Mouse (Mus musculus): ENCODE results near the gene Gm42674.

The Gm42674 gene

GRCm38 (mm10) chr3:90589390-90589789 is 12.3 kb upstream of the Gm42674 start:
- ChIA-PET POLR2A (no interaction called here), CTCF (no interaction called here)

DNA sequence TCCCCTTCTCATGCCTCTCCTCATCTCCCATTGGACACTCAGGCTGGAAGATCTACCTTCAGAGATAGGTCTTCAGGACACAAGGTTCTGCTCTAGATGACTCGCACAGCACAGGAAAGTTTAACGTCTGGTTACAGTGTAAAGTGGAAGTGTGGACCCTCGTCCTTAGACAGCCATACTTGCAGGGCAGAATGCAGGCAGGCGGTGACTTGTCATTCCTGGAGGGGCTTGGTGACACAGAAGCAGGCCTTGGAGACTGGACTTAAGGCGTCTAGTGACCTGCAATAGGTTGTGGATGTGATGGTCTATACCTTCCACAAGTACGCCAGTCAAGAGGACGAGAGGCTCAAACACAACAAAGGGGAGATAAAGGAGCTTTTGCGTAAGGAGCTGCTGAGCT is 11.8 kb upstream of the Gm42674 start, which contains the start of gene S100a2:
Gene S100a2 (plus strand): TSS at position 301 of the 400 bp plus-strand sequence.
- ChIA-PET POLR2A (interaction anchor here in 1 of 4 experiments (1.2 kb wide), 1 partner anchor 9 kb away, joined by 3 read pairs; no protein-coding TSS in a partner anchor), CTCF (interaction anchor here in 1 of 4 experiments (0.5 kb wide), 1 partner anchor 9 kb away, joined by 3 read pairs; no protein-coding TSS in a partner anchor)

- ChIA-PET POLR2A (interaction anchor here in 2 of 4 experiments (1.2 to 1.5 kb wide), 4 partner anchors 9 to 81 kb away, joined by 3 to 4 read pairs (median 3); no protein-coding TSS in a partner anchor), CTCF (interaction anchor here in 2 of 4 experiments (0.6 to 1.1 kb wide), 3 partner anchors 15 to 132 kb away, joined by 3 to 5 read pairs (median 4); no protein-coding TSS in a partner anchor)
These were observed 7.2 kb upstream of the Gm42674 start for GRCm38 (mm10) chr3:90594466-90594865.

DNA sequence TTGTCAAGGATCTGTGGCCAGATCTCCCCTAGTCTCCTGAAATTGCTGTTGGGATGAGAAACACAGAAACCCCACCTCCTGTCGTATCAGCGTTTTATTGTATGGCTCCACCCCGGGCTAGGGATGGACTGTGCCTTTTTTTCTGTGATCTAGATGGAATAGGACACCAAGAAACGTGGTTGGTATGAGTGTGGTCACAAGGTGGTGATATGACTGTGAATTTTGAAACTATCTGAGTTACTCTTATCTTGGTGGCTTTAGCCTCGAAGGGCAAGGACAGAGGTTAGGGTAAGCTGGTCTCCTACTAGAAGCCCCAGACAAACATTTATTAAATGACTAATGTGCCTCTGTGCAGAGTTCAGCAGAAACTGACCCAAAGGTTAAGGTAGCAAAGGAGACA is 6.1 kb upstream of the Gm42674 start:
- ChIA-PET CTCF (interaction anchor here in 2 of 4 experiments (1.1 to 1.6 kb wide), 4 partner anchors 9 to 44 kb away, joined by 3 to 6 read pairs (median 4); no protein-coding TSS in a partner anchor), POLR2A (interaction anchor here in 1 of 4 experiments (1.3 to 1.5 kb wide), 3 partner anchors 8 to 19 kb away, joined by 3 to 6 read pairs (median 4); no protein-coding TSS in a partner anchor)

DNA sequence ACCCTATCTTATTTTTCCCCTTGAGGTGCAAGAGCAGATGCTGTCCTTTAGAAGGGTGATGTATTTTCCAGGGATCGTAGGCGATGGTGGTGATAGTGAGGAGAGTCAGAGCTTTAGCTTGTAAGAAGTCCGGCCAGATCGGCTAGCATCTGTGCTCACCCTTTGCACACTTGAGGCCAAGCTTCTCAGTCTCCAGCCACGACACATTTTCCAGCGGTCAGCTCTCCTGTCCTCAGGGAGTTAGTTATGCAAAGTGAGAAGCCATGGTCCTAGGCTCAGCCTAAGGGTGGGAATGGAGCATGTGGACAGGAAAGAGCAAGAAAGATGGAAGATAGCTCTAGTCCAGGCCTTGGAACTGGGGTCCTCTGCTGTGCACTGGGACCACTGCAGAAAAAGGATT is 4.9 kb upstream of the Gm42674 start:
- ChIA-PET POLR2A (interaction anchor here in 2 of 4 experiments (0.7 to 1.3 kb wide), 2 partner anchors 9 to 17 kb away, joined by 3 to 6 read pairs; no protein-coding TSS in a partner anchor), CTCF (interaction anchor here in 2 of 4 experiments (1.3 to 1.6 kb wide), 4 partner anchors 10 to 106 kb away, joined by 4 to 6 read pairs (median 4); partner anchors contain the start of gene Snapin (in 1 of the 2))

DNA sequence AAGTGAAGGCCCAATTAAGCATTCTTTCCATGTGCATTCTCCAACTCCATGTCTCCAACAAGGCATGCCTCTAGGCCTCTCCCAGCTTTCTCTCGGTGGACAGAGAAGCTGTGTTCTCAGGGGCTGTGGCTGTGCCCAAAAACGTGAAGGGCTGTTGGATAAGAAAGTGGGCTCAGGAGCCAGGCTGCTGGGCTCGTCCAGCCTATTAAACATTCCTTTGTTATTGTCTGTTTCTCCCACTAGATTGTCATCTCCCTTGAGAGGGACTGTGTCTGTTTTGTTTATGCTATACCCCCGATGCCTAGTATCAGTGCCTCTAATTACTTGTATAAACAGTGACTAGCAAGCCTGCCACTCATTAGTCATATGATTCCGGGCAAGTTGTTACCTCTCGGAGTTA is 4.0 kb upstream of the Gm42674 start:
- ChIA-PET POLR2A (interaction anchor here (0.6 to 1.6 kb wide), 5 partner anchors 10 to 90 kb away, joined by 3 to 4 read pairs (median 3); no protein-coding TSS in a partner anchor), CTCF (interaction anchor here in 1 of 4 experiments (1.4 kb wide), 1 partner anchor 11 kb away, joined by 3 read pairs; no protein-coding TSS in a partner anchor)

- CTCF ChIA-PET = interaction anchor here in 2 of 4 experiments (0.6 to 1.4 kb wide), 2 partner anchors 11 to 111 kb away, joined by 3 to 10 read pairs; no protein-coding TSS in a partner anchor
- POLR2A ChIA-PET = interaction anchor here in 2 of 4 experiments (0.6 to 1.6 kb wide), 4 partner anchors 8 to 90 kb away, joined by 3 to 4 read pairs (median 3); partner anchors contain the start of gene S100a2 (in 1 of the 2)
These were observed 3.5 kb upstream of the Gm42674 start for GRCm38 (mm10) chr3:90598212-90598611.

- ChIA-PET CTCF (interaction anchor here in 1 of 4 experiments (1.0 to 1.9 kb wide), 3 partner anchors 12 to 40 kb away, joined by 4 to 8 read pairs (median 4); no protein-coding TSS in a partner anchor), POLR2A (interaction anchor here in 3 of 4 experiments (0.6 to 2.4 kb wide), 4 partner anchors 9 to 578 kb away, joined by 3 to 11 read pairs (median 4); partner anchors contain the start of gene S100a2 (in 1 of the 3))
These were observed 2.3 kb upstream of the Gm42674 start for GRCm38 (mm10) chr3:90599401-90599800.

GRCm38 (mm10) chr3:90600036-90600435 is 1.7 kb upstream of the Gm42674 start:
- ChIA-PET POLR2A (interaction anchor here in 3 of 4 experiments (0.5 to 2.4 kb wide), 6 partner anchors 11 to 577 kb away, joined by 3 to 11 read pairs (median 4); partner anchors contain the start of gene S100a14 (in 1 of the 3)), CTCF (interaction anchor here in 3 of 4 experiments (0.6 to 1.9 kb wide), 5 partner anchors 13 to 220 kb away, joined by 3 to 8 read pairs (median 4); no protein-coding TSS in a partner anchor)

- POLR2A ChIA-PET = interaction anchor here in 2 of 4 experiments (0.7 to 2.4 kb wide), 5 partner anchors 10 to 91 kb away, joined by 3 to 11 read pairs (median 4); partner anchors contain the start of genes Chtop (in 1 of the 2) and S100a14 (in 1 of the 2)
- CTCF ChIA-PET = interaction anchor here in 3 of 4 experiments (0.6 to 1.9 kb wide), 5 partner anchors 14 to 221 kb away, joined by 3 to 8 read pairs (median 4); no protein-coding TSS in a partner anchor
These were observed 1.1 kb upstream of the Gm42674 start for GRCm38 (mm10) chr3:90600458-90601195.

- CTCF ChIA-PET = interaction anchor here in 3 of 4 experiments (0.9 to 1.8 kb wide), 3 partner anchors 17 to 408 kb away, joined by 3 to 8 read pairs (median 3); no protein-coding TSS in a partner anchor
- POLR2A ChIA-PET = interaction anchor here in 3 of 4 experiments (0.6 to 1.6 kb wide), 9 partner anchors 9 to 1425 kb away, joined by 3 to 4 read pairs (median 4); partner anchors contain the start of gene S100a6 (in 1 of the 3)
These were observed 1.9 kb downstream of the Gm42674 start, which contains the start of gene S100a4 for GRCm38 (mm10) chr3:90603623-90604022. S100a4 (plus strand) TSS chr3:90603771.

DNA sequence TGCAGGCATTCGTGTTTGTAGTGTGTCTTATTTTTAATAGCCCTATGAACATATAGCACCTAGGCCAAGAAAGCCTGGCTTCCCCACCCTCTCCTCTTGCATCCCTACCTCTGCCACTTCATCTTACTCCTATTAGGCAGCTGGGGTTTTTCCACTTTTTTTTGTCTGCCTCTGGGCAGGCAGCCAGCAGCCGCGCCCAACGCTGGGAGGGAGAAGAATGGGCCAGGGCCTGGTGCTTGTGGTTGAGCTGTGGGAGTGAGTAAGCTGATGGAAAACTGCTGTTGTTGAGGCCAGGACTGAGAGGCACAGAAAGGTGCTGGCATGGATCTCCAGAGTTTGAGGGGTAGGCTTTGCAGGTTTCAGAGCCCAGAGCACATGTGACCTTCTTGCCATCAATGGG is 2.7 kb downstream of the Gm42674 start:
- CTCF ChIA-PET = interaction anchor here (0.5 to 2.0 kb wide), 7 partner anchors 10 to 38 kb away, joined by 3 to 8 read pairs (median 3); no protein-coding TSS in a partner anchor
- POLR2A ChIA-PET = interaction anchor here in 3 of 4 experiments (0.6 to 1.6 kb wide), 11 partner anchors 8 to 1426 kb away, joined by 3 to 6 read pairs (median 4); partner anchors contain the start of gene S100a6 (in 1 of the 3)

DNA sequence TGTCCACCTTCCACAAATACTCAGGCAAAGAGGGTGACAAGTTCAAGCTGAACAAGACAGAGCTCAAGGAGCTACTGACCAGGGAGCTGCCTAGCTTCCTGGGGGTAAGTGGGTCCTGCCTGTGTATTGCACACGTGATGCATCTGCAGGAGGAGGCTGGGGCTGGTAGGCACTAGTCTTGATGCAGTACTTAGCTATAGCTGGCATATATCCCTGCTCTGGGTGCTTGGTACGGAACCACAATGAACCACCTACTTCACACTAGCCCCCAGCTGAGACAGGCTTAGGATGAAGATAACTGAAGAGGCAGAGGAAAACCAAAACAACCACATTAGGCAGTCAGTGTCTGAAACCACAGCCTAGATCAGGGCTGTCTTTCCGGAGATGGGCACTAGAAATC is 3.3 kb downstream of the Gm42674 start:
- CTCF ChIA-PET = interaction anchor here (0.5 to 2.0 kb wide), 7 partner anchors 9 to 37 kb away, joined by 3 to 8 read pairs (median 4); no protein-coding TSS in a partner anchor
- POLR2A ChIA-PET = interaction anchor here in 2 of 4 experiments (1.1 to 1.6 kb wide), 4 partner anchors 9 to 92 kb away, joined by 3 to 6 read pairs (median 4); no protein-coding TSS in a partner anchor

- CTCF ChIA-PET = interaction anchor here in 3 of 4 experiments (1.0 to 2.0 kb wide), 5 partner anchors 8 to 34 kb away, joined by 3 to 8 read pairs (median 5); no protein-coding TSS in a partner anchor
- POLR2A ChIA-PET = interaction anchor here in 1 of 4 experiments (1.6 kb wide), 1 partner anchor 9 kb away, joined by 6 read pairs; no protein-coding TSS in a partner anchor
These were observed 4.0 kb downstream of the Gm42674 start for GRCm38 (mm10) chr3:90605736-90606135.

DNA sequence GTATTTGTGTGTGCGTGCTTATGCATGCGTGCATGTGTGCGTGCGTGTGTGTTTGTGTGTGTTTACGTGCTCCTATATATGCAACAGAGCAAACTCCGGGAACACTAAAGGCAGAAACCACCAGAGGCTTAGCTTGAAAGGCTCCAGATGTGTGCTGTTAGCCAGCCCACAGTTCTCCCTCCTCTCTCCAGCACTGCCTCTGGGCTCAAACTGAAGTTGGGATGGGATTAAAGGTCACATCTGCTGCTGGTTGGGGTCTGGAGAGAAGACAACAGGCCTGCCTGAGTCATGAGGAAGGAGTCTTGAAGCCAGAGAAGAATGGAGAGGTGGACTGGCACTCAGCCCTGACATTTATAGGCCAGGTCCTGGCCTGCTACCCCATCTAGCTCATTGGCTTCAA is 4.5 kb downstream of the Gm42674 start:
- ChIA-PET CTCF (interaction anchor here in 2 of 4 experiments (0.5 to 1.0 kb wide), 2 partner anchors 8 to 351 kb away, joined by 4 to 5 read pairs; no protein-coding TSS in a partner anchor), POLR2A (interaction anchor here in 1 of 4 experiments (0.7 kb wide), 1 partner anchor 241 kb away, joined by 4 read pairs; no protein-coding TSS in a partner anchor)

DNA sequence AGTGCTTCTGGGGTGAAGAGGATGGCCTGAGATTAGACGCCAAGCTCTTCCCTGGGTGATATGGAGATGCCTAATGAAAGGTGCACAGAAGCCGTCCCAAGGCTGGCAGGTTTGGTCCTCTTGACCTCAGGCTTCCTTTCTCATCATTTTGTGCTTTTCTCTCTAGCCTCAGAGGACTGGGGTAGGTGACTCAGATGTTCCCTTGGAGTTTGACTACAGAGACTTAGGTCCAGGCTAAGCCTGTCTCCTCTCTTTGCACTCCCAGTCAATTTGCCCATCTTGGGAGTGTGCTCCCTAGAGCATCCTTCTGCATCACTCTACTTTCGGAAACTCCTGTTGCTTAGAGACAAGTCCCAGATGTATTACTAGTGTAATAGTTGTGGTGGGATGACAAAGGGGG is 5.7 kb downstream of the Gm42674 start:
- ChIA-PET POLR2A (no interaction called here), CTCF (interaction anchor here in 1 of 4 experiments (1.2 kb wide), 1 partner anchor 102 kb away, joined by 3 read pairs; no protein-coding TSS in a partner anchor)

DNA sequence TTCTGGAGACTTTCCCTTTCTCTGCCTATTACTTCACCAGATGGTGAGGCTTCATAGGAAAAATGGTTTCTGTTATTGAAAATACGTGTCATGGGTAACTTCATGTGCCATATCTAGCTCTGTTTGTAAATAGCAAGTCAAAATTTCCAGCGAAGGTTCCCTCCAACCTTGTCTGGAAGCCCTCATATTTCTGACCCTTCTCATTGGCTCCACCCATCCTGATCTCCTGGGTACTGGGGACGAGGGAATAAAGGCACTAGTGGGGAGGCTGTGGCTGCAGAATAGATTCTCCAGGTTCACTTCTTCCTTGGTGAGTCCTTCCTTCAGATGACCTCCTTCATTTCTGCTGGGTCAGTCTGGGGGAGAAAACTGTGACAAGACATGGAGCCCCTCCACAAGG is 6.5 kb downstream of the Gm42674 start, which contains the start of gene S100a5:
Gene S100a5 (plus strand): TSS at position 301 of the 400 bp plus-strand sequence.
- POLR2A ChIA-PET = no interaction called here
- CTCF ChIA-PET = interaction anchor here in 1 of 4 experiments (1.2 kb wide), 1 partner anchor 102 kb away, joined by 3 read pairs; no protein-coding TSS in a partner anchor

All from embryonic stem cell, embryonic (primary cell).